Mouse (Mus musculus) monocyte, adult 5-6 weeks (primary cell): ENCODE measurements around the gene Nsfl1c. TPM values are rescaled to one million over a fixed set of nuclear protein-coding genes. Genes with fewer than 3 reads are reported as not detected.
"Not testable (repeated sequence)": the region's sequence is repeated elsewhere in the genome, so short reads cannot be mapped to it uniquely, and the experiment has no call there.

Experiments used
- ATAC-seq: fragments of 153-309, 156-312 bp; replicated peaks from 2 replicates; pipeline ENCODE4 v1.8.0; 2017; ENCODE audit warnings: mild to moderate bottlenecking; ENCODE audit not compliant: low TSS enrichment, insufficient number of reproducible peaks, severe bottlenecking, poor library complexity, low FRiP score
- total RNA-seq: library from RNA; stranded (forward); fragments of 200-1000, 200-491, 200-594 nt; gene quantifications from 3 replicates; pipeline ENCODE4 v1.2.3, GENCODE M21; 2017

Gene Nsfl1c
- 81.2 to 110 TPM (median 99.0 TPM) in 3 replicates for total RNA-seq

- ATAC-seq, result peak; percentile 96
Observed at GRCm38 (mm10) chr2:151494035-151494803, at the start of gene Nsfl1c. Nsfl1c (plus strand) TSS chr2:151494182.

GRCm38 (mm10) chr2:151476053-151476452, 17.9 kb upstream of the Nsfl1c start, which contains the start of gene 4921509C19Rik:
4921509C19Rik (minus strand) TSS chr2:151476153.
- ATAC-seq, result not testable (repeated sequence)

GRCm38 (mm10) chr2:151486496-151486895, 7.5 kb upstream of the Nsfl1c start:
- 0 out of 2 replicates have a peak, but pooled peaks have one; percentile 3 for ATAC-seq

GRCm38 (mm10) chr2:151498358-151498757, 4.4 kb downstream of the Nsfl1c start:
- no peak for ATAC-seq

GRCm38 (mm10) chr2:151500442-151501007, 6.5 kb downstream of the Nsfl1c start:
- no peak for ATAC-seq

- ATAC-seq, result no peak
Observed at GRCm38 (mm10) chr2:151504226-151504625, 10.2 kb downstream of the Nsfl1c start.

GRCm38 (mm10) chr2:151512199-151512598, 18.2 kb downstream of the Nsfl1c start:
- ATAC-seq, result no peak

- ATAC-seq, result no peak
Observed at GRCm38 (mm10) chr2:151513525-151514285, 19.7 kb downstream of the Nsfl1c start.

GRCm38 (mm10) chr2:151519000-151519399, 25.0 kb downstream of the Nsfl1c start:
- no peak for ATAC-seq

GRCm38 (mm10) chr2:151524324-151525041, 30.5 kb downstream of the Nsfl1c start:
- no peak for ATAC-seq

- no peak for ATAC-seq
Observed at GRCm38 (mm10) chr2:151525520-151525919, 31.5 kb downstream of the Nsfl1c start.

- no peak for ATAC-seq
Observed at GRCm38 (mm10) chr2:151528066-151528465, 34.1 kb downstream of the Nsfl1c start.

- no peak for ATAC-seq
Observed at GRCm38 (mm10) chr2:151529169-151529568, 35.2 kb downstream of the Nsfl1c start.

- ATAC-seq, result no peak
Observed at GRCm38 (mm10) chr2:151530378-151531230, 36.6 kb downstream of the Nsfl1c start.

- peak; percentile 42 for ATAC-seq
Observed at GRCm38 (mm10) chr2:151533632-151534031, 39.6 kb downstream of the Nsfl1c start.

GRCm38 (mm10) chr2:151535961-151536617, 42.1 kb downstream of the Nsfl1c start:
- no peak for ATAC-seq

- peak; percentile 67 for ATAC-seq
Observed at GRCm38 (mm10) chr2:151536618-151536974, 42.6 kb downstream of the Nsfl1c start.

GRCm38 (mm10) chr2:151538646-151539045, 44.7 kb downstream of the Nsfl1c start:
- no peak for ATAC-seq
